Mouse (Mus musculus): Measurements from ENCODE around the gene Opcml.

The Opcml gene

GRCm38 (mm10) chr9:28011483-28011882, 220.9 kb downstream of the Opcml start:
- no peak for DNase-seq (ENCODE audit: low spot score)

GRCm38 (mm10) chr9:28012664-28013063, 222.1 kb downstream of the Opcml start:
- no peak for DNase-seq (ENCODE audit: low spot score)

DNA sequence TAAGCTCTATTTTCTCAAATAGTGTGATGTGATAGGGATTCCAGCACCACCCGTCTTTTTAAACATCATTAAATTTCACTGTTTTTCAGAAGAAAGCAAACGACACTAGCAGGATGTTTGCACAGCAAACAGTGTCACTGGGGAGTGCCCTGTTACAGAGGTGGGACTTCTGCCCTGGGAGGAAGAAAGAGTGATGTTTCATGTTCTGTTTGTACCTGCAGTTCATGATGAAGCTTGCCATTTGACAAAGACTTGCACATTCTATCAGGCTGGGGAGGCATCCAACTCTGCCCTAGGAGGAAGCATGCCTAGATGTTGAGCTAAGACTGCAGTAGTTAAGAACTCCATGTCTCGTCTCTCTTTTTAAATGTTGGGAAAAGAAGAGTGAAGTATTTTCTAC, 222.6 kb downstream of the Opcml start:
- no peak for DNase-seq (ENCODE audit: low spot score)

- DNase-seq (ENCODE audit: low spot score): no peak
Observed at GRCm38 (mm10) chr9:28028156-28028555, 237.6 kb downstream of the Opcml start.

GRCm38 (mm10) chr9:28028788-28029393, 238.3 kb downstream of the Opcml start:
- DNase-seq (ENCODE audit: low spot score): no peak

DNA sequence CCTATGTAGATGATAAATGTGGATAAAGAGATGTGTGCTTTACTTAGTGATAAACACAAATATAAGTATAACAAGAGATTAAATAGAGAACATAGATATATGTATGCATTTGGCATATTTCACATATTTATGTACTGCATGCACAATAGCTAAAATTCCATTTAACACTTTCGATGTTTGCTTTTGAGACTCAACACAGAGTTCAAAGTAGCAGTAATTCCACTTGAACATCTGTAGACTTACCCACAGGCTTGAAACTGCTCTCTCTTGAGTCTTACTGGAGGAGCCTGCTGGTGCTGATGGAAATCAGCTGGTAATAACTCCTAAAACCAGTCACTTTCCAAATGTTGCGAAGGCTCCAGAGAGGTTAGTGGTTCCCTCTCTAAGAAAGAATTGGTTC, 258.6 kb downstream of the Opcml start:
- DNase-seq (ENCODE audit: low spot score): no peak

GRCm38 (mm10) chr9:28057171-28057845, 266.7 kb downstream of the Opcml start:
- no peak for DNase-seq (ENCODE audit: low spot score)

DNA sequence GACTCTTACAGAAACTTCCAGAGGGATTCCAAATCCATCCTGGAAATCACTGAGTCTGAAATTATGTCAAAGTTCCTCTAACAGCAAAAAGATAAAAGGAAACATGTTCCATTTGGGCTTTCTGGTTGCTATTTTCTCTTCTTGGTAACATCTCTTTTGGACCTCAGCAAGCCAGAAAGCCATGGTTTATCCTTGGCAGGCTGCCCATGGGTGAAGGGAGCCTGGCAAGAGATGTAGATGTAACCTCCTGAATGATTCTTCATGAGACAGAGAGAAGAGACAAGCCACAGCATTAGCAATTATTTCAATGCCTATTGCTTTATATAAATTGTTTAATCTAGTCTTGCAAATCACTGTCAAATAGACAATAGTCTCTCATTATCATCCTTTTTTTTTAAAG, 274.6 kb downstream of the Opcml start:
- DNase-seq (ENCODE audit: low spot score): no peak

- DNase-seq (ENCODE audit: low spot score): no peak
Observed at GRCm38 (mm10) chr9:28080694-28081093, 290.1 kb downstream of the Opcml start.

DNA sequence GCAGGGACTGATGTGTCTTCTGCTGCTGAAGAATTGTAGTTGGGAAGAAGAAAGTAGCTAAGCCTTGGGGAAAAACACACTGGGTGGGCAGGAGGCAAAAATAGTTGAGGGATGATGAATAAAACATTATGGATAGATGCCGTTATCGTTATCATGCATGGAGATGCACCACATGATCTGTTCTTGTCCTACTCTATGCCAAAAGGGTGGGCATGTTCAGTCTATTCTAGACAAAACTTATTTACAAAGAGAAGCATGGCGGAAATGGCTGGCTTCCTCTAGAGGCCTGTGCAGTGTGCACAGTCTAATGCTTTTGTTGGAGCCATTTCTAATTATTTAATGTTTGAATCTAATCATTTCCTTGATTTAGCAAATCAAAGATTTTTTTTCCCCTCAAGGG, 293.2 kb downstream of the Opcml start:
- DNase-seq (ENCODE audit: low spot score): no peak

- DNase-seq (ENCODE audit: low spot score): no peak
Observed at GRCm38 (mm10) chr9:28084273-28084726, 293.7 kb downstream of the Opcml start.

GRCm38 (mm10) chr9:28091395-28091794, 300.8 kb downstream of the Opcml start:
- no peak for DNase-seq (ENCODE audit: low spot score)

- DNase-seq (ENCODE audit: low spot score): no peak
Observed at GRCm38 (mm10) chr9:28094722-28095121, 304.1 kb downstream of the Opcml start.

- no peak for DNase-seq (ENCODE audit: low spot score)
Observed at GRCm38 (mm10) chr9:28096204-28096603, 305.6 kb downstream of the Opcml start.

- no peak for DNase-seq (ENCODE audit: low spot score)
Observed at GRCm38 (mm10) chr9:28101981-28102380, 311.4 kb downstream of the Opcml start.

- no peak for DNase-seq (ENCODE audit: low spot score)
Observed at GRCm38 (mm10) chr9:28121858-28122257, 331.3 kb downstream of the Opcml start.

DNA sequence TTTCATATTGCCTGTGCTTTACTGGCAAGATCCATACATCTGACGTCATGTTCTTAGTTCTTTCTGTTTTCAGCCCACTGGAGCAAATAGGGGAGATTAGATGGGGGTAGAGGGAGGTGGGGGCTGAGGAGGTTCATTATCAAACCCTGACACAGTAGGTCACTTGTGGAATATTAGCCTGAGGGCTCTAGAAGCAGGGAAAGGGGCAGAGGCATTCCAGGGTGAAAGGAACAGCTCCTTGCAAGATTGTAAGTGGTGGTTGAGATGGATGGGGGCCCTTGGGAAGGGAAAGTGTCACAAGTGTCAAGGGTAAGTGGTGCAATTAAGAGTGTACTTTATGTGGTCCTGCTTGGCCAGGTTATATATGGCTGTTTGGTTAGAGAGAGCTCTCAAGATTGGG, 338.2 kb downstream of the Opcml start:
- no peak for DNase-seq (ENCODE audit: low spot score)

DNA sequence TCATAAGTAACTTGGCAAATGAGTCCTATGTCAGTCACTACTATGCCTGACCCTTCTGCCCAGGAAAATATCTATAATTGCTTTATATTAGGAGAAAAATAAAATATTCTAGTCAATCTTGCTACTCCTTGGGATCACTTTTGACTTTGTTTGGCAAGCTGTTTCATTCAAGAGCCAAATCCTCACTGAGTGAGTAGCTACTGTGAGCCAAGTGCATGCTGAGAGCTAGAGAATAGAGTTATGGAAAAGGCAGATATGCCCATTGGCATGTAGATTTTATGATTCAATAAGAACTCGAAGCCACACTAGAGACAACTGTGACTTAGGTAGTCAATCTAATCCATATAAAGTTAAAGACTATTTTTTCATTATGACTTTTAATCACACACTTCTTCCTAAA, 340.9 kb downstream of the Opcml start:
- no peak for DNase-seq (ENCODE audit: low spot score)

DNA sequence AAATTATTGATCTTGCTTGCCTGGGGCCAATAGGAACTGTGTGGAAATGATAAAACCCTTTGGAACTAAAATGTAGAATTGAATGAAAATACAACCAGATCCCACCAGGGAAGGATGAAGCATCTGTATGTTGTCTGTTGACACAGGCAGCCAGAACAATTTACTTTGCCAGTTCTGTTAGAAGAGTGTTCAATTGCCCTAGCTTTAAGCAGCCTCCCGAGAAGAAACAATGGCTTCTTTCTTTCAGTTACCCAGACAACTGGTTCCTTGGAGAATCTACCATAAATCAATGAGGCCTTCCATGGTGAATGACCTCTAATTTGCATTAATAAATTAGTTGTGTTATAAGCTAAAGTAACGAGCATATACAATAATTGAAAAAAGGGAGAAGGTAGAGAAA, 346.0 kb downstream of the Opcml start:
- DNase-seq (ENCODE audit: low spot score): no peak

DNA sequence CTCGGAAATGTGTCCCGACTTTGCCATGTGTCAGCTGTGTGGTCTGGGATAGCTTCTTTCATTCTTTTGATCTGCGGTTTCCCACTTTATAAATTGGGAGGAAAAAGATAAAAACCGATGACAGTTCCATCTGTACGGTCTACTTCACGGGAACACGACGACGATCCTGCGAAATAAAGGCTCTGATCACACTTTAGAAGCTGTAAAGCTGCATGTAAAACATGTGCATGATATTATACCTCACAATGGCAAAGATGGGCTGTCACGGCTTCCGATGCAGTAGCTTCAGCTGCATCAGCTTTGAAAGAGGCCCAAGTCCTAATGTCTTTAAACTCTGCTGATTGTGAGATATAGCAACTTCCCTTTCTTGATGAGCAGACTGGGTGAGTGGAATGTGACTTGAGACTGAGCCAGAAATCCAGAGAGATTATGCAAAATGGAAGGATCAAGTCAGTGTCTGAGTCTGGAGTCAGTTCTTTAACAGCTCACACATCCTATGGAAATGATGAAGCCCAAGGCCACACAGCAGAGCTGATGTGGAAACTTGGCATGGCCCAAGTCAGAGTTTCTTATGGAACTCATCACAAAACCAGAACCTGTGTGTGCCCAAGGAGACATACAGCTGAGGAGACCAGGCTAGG, 349.5 kb downstream of the Opcml start:
- no peak for DNase-seq (ENCODE audit: low spot score)

- DNase-seq (ENCODE audit: low spot score): no peak
Observed at GRCm38 (mm10) chr9:28149507-28149906, 358.9 kb downstream of the Opcml start.

DNA sequence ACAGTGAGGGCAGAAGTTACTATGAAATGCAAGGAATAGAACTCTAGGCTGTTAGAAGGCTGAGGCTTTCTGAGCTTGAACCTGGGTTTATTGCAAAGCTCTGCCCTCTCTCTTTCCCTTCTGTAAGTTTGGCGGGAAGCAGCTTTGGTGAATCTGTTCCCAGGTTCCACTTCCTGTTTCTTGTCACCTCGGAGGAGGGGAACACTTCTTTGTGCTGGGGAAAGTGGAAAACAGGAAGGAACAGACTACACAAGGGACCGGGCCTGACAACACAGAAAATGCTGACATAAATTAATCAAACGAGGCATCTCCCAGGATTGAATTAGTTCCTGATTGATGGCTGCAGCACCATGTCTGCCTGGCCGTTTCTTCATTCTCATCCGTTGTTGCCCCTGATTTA, 363.2 kb downstream of the Opcml start:
- DNase-seq (ENCODE audit: low spot score): no peak

GRCm38 (mm10) chr9:28157092-28157491, 366.5 kb downstream of the Opcml start:
- DNase-seq (ENCODE audit: low spot score): no peak

DNA sequence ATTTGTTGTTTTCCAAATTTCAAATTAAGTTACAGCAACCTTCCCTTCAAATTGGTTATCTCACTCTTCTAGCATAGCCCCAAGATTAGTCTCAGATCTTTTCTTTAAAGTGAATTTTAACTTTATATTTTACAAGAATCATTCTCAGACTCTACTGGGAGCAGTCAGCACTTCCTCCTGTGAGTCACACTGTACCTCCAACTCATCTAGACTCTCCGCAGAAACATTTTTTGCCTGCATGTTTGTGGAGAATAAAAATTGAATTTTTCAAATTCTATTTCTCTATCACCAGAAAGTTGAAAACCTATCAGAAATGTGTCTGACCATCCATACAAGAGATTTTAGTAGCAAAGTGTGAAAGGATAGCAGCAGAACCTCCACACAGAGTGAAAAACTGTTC, 370.4 kb downstream of the Opcml start:
- DNase-seq (ENCODE audit: low spot score): no peak
